Mouse (Mus musculus): ENCODE results near the gene Nynrin.

DNA sequence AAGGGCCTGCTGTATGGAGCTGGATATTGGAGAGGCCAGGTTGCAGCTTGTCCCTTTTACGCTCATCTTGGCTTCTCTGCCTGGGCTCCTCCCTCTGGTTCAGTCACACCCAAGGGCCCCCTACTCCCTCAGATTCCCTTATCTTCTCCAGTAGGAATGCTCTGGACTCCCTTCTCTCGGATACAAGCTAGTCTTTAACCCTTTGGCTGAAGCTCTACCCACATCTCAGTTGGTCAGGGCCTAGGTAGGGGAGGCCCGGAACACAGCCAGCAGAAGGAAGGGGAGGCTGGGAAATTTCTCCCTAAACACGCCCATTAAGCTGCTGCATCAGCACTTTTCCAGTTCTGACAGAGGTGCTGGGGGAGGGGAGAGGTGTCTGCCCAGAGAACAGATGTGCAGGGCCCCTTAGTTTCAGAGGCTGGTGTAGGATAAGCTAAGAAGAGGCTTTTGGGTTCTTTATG lies 1.3 kb downstream of the Nynrin start:
- TF ChIP-seq CTCF (IDR thresholded peaks at IDR 0.05; ENCODE audit: control insufficient read depth, insufficient read depth, insufficient read length) (no peak), USF1 (IDR thresholded peaks at IDR 0.05; ENCODE audit: low read depth) (no peak), MYOD1 (IDR thresholded peaks at IDR 0.05; ENCODE audit: control insufficient read depth, insufficient read length, low read depth) (no peak), MAX (IDR thresholded peaks at IDR 0.05) (no peak), MYOG (IDR thresholded peaks at IDR 0.05; ENCODE audit: control insufficient read depth, extremely low read depth, insufficient read length) (no peak), CEBPB (IDR thresholded peaks at IDR 0.05; ENCODE audit: low read depth) (no peak), FOSL1 (IDR thresholded peaks at IDR 0.05; ENCODE audit: insufficient read depth, low read length, poor library complexity, severe bottlenecking) (no peak)
